Mouse (Mus musculus) heart, adult 9 months (tissue): Measurements from ENCODE around the gene Sec23ip.

ENCODE experiments used
- DNase-seq, 2 experiments: peaks; one replicate each; pipeline ENCODE4 v3.0.0; 2022; ENCODE audit warnings: low spot score in 2 of 2

The Sec23ip gene

DNA sequence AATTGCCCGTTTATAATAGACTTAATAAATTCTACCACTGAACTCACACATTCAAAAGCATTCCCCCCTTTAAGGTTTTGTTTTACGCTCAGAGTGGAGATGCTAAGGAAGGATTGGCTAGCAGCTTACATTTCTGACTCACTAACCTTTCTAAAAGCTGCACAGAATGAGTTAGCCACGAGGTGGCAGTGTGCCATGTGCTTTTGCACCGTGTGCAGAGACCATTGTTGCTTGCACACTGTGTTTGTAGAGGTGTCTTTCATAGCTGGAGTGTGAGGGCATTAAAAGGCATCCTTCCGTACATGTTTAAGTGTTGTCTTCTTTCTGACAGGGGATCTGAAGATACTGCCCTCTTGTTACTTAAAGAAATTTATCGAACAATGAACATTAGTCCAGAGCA, 34.6 kb downstream of the Sec23ip start:
- DNase-seq = no peak

DNA sequence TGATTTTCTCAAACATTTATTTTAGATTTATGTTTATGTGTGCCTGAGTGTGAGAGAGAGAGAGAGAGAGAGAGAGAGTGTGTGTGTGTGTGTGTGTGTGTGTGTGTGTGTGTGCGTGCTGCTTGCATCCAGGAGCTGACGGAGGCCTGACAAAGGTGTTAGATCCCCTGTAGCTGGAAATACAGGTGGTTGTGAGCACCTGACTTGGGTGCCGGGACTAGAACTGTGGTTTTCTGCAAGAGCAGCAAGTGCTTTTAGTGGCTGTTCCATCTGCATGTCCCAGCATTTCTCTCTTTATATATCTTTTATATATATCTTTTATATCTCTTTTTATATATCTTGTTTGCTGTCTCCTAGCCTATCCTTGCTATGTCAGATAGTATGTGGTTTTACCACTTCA, 37.1 kb downstream of the Sec23ip start:
- DNase-seq = no peak

DNA sequence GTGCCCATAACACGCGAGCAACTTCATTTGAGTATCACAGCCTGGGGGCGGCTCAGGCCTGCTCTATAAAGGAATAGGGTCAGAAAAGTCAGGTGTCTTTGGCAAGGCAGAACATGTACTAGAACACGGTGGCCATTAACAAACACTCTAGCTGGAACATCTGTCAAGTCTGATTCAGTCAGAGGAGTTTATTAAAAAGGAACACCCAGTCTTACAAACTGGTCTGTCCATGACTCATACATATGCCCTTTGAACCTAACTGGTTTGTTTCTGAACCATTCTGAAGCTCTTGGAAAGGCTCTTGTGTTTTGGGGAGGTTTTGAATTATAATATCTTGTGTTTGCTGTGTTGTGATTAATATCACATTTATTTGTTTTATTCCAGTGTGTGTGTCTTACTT, 45.3 kb downstream of the Sec23ip start:
- DNase-seq = no peak

DNA sequence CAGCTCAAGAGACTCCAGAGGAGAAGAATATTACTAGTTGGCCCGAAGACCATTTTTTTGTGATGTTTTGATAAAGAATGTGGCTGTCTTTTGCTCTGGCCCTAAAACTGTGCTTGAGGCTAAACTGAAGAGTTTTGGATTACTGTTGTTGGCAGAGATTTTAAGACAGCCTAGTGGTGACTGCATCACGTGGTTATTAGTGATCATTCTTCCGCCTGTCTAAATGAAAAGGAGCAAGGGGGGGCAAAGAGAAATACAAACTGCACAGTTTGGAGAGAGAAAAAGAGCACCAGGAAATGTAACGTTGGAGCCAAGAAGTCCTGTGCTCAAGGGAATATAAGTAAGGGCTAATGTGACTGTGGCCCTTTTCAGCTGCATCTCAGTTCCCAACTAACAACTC, 48.7 kb downstream of the Sec23ip start:
- no peak for DNase-seq

DNA sequence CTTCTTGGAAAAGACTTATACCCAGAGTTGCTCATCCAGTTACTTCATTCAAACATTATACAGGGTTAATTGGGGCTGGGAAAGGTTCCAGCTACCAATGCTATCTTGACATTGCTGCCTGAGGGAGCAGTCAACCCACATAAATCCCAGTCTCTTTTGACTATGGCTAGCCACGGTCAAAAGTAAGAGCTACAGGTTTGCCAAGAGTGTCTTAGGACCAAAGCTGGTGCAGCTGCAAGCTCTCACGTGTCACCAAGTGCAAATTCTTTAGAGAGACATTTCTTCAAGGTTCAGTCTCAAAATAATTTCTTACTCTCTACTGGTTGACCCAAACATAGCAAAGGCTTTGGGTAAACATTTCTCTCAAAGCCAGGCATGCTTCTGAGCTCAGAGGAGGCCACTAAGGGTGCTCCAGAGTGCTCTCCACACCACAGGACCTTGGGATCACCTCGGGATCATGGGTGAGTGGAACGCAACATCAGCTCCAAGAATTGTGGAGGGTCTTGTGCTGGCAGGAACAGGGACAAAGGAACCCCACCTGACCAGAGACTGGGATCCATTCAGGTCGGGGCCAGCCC, 80.3 kb downstream of the Sec23ip start:
- no peak for DNase-seq

DNA sequence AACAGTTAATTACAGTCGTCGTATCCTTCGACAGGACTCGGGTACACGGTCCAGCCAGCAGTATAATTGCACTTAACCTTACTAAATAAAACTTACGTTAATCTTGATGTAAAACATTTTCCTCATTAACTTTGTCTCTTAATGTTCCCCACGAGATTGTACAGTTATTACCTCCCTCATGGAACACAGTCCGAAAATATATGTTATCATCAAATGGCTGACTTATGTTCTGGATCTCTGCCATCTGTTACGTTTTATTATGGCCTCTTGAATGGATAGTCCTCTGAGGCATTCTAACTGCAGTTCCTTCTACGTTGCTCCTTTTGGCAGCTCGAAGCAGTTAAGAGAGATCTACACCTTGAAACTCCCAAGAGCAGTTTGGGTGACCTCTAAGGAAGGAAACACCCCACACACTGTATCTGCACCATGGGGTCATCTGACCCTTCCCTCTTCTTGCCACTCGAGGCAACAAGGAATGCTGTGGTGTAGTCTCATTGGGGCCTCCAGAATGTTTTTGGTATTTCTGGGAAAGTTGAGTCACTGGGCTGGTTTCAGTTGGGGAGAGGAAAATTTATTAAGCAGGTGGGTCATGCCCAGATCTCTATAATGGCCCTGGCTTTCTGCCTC, 87.8 kb downstream of the Sec23ip start:
- no peak for DNase-seq

DNA sequence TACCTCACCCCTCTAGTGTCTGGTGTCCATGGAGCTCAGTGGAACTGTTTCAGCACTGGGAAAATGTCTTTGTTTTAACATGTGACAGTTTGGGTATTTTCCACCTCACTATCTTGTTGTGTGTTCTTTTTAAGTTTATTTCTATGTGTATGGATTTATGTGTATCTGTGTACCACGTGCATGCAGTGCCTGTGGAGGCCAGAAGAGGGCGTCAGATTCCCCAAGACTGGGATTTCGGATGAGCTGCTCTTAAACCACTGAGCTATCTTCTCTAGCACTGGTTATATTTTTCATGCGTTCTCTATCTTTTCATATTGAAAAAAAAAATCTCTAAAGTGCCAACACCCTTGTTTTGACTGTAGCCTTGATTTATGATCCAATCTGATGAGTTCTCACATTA, 88.5 kb downstream of the Sec23ip start:
- no peak for DNase-seq
